Mouse (Mus musculus) ES-E14 (cell line): ENCODE results near the gene Syde1. TPM values are rescaled to one million over a fixed set of nuclear protein-coding genes. Genes with fewer than 3 reads are reported as not detected.

Experiments used
- DNase-seq: peaks from one replicate; pipeline ENCODE4 v3.0.0-alpha.2; 2013; ENCODE audit warnings: low read depth, low spot score
- H3K27ac ChIP-seq: 2 replicates; pipeline ENCODE4 v1.5.1; 2012; ENCODE audit warnings: low read depth, mild to moderate bottlenecking, low read length, moderate library complexity, mixed read lengths; ENCODE audit not compliant: poor library complexity, insufficient read depth, severe bottlenecking
- H3K36me3 ChIP-seq: 2 replicates; pipeline ENCODE4 v1.6.1; 2012; ENCODE audit warnings: mild to moderate bottlenecking, low read length, moderate library complexity, mixed read lengths; ENCODE audit not compliant: control insufficient read depth, poor library complexity, insufficient read depth, severe bottlenecking
- H3K4me1 ChIP-seq, 2 experiments: fragments of 150-350 bp in 1 of 2; sonication (generic) in 1 of 2; 2 replicates each; pipeline ENCODE4 v1.6.1; 2012; ENCODE audit warnings: low read length in 2 of 2, mild to moderate bottlenecking in 1 of 2, mixed read lengths in 1 of 2; ENCODE audit not compliant: control insufficient read depth in 2 of 2, insufficient read depth in 2 of 2, poor library complexity in 1 of 2
- H3K4me3 ChIP-seq, 2 experiments: fragments of 150-350 bp in 1 of 2; sonication (generic) in 1 of 2; 2 replicates each; pipeline ENCODE4 v1.5.1; 2012; ENCODE audit warnings: low read length in 2 of 2, low read depth in 1 of 2, mild to moderate bottlenecking in 1 of 2, mixed read lengths in 1 of 2; ENCODE audit not compliant: insufficient read depth in 1 of 2, poor library complexity in 1 of 2, severe bottlenecking in 1 of 2
- H3K9ac ChIP-seq: 2 replicates; pipeline ENCODE4 v1.6.1; 2012; ENCODE audit warnings: low read depth, mild to moderate bottlenecking, low read length, mixed read lengths; ENCODE audit not compliant: poor library complexity, insufficient read depth, severe bottlenecking
- H3K9me3 ChIP-seq: fragments of 150-350 bp; sonication (generic); 2 replicates; pipeline ENCODE4 v1.6.1; 2012; ENCODE audit warnings: low read depth, mild to moderate bottlenecking, low read length; ENCODE audit not compliant: control insufficient read depth, insufficient read depth
- CHD2 ChIP-seq: IDR thresholded peaks from 2 replicates; pipeline ENCODE4 v1.6.1; 2014; ENCODE audit warnings: mild to moderate bottlenecking, low read depth, low read length, inconsistent platforms
- HCFC1 ChIP-seq: IDR thresholded peaks from 2 replicates; pipeline ENCODE4 v1.6.1; 2012; ENCODE audit warnings: low read length, inconsistent platforms, borderline replicate concordance; ENCODE audit not compliant: insufficient read depth
- MAFK ChIP-seq: IDR thresholded peaks from 2 replicates; pipeline ENCODE4 v1.6.1; 2014; ENCODE audit warnings: mild to moderate bottlenecking, low read depth, low read length, inconsistent platforms; ENCODE audit not compliant: insufficient read depth
- ZC3H11A ChIP-seq: IDR thresholded peaks from 2 replicates; pipeline ENCODE4 v1.6.1; 2012; ENCODE audit warnings: low read depth, mild to moderate bottlenecking, inconsistent platforms, low read length, borderline replicate concordance
- ZNF384 ChIP-seq: IDR thresholded peaks from 2 replicates; pipeline ENCODE4 v1.6.1; 2012; ENCODE audit warnings: low read depth, low read length, inconsistent platforms
- in situ Hi-C, 2 experiments: fragments of 600-800 bp; cut with MboI; formaldehyde crosslinking; loops; one replicate each; pipeline ENCODE4 v1.15.1; 2025; ENCODE audit warnings: low sequenced_read_pairs in 2 of 2, inconsistent platforms in 1 of 2; ENCODE audit not compliant: unreplicated experiment in 2 of 2
- total RNA-seq: library from RNA; depleted of rRNA; stranded (reverse); fragments of 300-350 nt; gene quantifications from 2 replicates; pipeline ENCODE4 v1.2.3, GENCODE M21; 2012

Syde1 gene
- total RNA-seq, 1 experiment = 5.4 TPM

DNA sequence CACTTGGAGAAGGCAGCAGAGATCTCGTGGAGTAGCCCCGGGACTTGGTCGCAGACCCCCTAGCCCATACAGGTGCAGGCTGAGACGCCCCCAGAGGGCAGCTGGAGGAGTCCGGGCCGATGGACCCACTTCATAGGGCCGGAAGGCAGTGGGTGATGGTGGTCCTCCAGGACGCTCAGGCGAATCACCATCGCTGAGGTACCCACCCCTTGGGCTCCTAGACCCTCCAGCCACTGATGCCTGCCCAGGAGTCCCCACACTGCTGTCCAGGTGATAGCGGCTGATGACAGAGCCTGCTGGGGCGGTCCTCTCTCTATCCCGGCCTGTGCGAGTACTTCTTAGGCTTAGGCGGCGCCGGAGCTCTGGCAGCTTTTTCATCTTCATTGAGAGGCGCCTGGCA is 2.5 kb downstream of the Syde1 start:
- Histone ChIP-seq H3K4me3 (0 out of 4 replicates have a peak overlapping the region, but pooled peaks of 1 of the 2 experiments have one; percentile 20), H3K4me1 (peaks cover 3 to 6% of the 10 kb centered on the region in 2 experiments; a peak in 1 of 4 replicates), H3K36me3 (no peaks in the 10 kb centered on the region; the same call in 1 of the 2 replicates), H3K9ac (no peak overlapping the region), H3K27ac (no peak overlapping the region), H3K9me3 (no peaks in the 10 kb centered on the region)
- in situ Hi-C loops = no loop called here
- DNase-seq = no peak
- TF ChIP-seq MAFK (no peak), ZC3H11A (no peak), ZNF384 (no peak), CHD2 (no peak), HCFC1 (no peak)

DNA sequence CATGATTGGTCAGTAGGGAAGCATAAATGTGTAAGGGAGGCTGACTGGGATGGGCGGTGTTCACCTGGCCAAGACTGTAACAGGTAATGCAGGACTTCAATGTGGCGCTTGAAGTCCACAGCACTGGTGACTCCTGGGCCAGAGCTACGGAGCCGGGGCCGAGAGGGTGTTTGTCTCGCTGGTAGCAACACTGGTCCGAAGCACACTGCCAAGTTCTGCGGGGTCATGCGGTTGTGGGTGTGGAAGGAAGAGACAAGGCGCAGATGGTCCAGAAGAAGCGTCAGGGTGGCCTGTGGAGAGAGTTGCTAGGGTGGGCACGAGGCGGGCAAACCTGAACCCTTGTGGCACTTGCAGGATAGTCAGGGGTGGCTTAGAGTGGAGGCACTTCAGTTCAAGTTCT is 5.7 kb downstream of the Syde1 start:
- no peak overlapping the region for H3K9ac ChIP-seq
- peaks cover 3% of the 10 kb centered on the region; the same call in 1 of the 2 replicates for H3K36me3 ChIP-seq
- H3K9me3 ChIP-seq = no peaks in the 10 kb centered on the region
- in situ Hi-C loops = no loop called here
- H3K4me3 ChIP-seq = peak overlapping the region; percentile 8 to 44; a peak in 2 of 4 replicates
- TF ChIP-seq CHD2 = no peak
- no peak for TF ChIP-seq MAFK
- TF ChIP-seq ZNF384 = no peak
- TF ChIP-seq ZC3H11A = no peak
- no peak for TF ChIP-seq HCFC1
- H3K4me1 ChIP-seq = peaks cover 2 to 3% of the 10 kb centered on the region in 2 experiments; a peak in 1 of 4 replicates
- no peak overlapping the region for H3K27ac ChIP-seq
- DNase-seq = no peak

DNA sequence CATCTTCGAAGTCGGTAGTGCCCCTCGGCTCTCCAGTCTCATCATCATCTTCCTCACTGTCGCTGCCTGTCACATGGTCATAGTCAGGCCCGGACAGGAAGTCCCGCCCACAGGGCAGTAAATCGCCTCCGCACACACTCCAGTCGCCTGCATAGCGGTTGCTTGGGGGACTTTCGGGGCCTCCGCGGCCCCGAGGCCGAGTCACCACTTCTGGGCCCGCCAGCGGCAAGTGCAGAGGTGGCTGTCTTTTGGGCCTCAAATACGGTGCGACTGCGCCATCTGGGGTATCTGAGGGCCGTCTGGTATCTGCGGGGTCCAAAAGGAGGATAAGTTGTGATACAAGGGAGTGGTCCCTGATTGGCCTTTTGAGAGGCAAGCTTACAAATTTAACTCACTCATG is 6.2 kb downstream of the Syde1 start:
- in situ Hi-C loops = no loop called here
- TF ChIP-seq HCFC1 (no peak), ZNF384 (no peak), ZC3H11A (no peak), CHD2 (no peak), MAFK (no peak)
- no peaks in the 10 kb centered on the region for H3K9me3 ChIP-seq
- H3K27ac ChIP-seq = no peak overlapping the region
- H3K36me3 ChIP-seq = peaks cover 5% of the 10 kb centered on the region; the same call in 1 of the 2 replicates
- H3K9ac ChIP-seq = no peak overlapping the region
- peak overlapping the region in 1 of 2 experiments; percentile 44; a peak in 2 of 4 replicates for H3K4me3 ChIP-seq
- DNase-seq = no peak
- peaks cover 2 to 3% of the 10 kb centered on the region in 2 experiments; a peak in 1 of 4 replicates for H3K4me1 ChIP-seq

DNA sequence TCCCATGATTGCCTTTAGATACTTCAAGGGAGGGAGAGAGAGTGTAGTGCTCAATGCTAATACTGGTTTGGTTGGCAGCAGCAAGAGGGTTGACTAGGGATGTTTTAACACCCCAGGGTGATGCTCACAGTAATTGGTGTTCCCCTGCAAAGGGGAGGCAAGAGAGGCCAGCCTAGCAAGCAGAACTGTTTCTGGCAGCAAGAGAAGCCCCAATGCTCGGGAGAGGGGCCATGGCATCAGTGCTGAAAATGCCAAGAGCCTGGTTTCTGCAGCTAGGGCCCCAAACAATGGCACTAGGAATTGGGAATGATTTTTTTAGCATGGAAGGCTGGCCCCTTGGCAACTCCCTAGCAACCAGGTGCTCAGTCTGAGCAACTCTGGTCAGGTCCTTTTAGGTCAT is 6.8 kb downstream of the Syde1 start:
- TF ChIP-seq ZNF384 (no peak), CHD2 (no peak), ZC3H11A (no peak), MAFK (no peak)
- Histone ChIP-seq H3K4me1 (peaks cover 2 to 3% of the 10 kb centered on the region in 2 experiments; a peak in 1 of 4 replicates), H3K4me3 (no peak overlapping the region), H3K36me3 (peaks cover 5% of the 10 kb centered on the region; the same call in 1 of the 2 replicates), H3K9ac (no peak overlapping the region), H3K27ac (no peak overlapping the region), H3K9me3 (no peaks in the 10 kb centered on the region)
- DNase-seq = no peak
- in situ Hi-C loops = no loop called here
